Mouse (Mus musculus): ENCODE results near the gene Lamb3.
"Not testable (repeated sequence)": the region's sequence is repeated elsewhere in the genome, so short reads cannot be mapped to it uniquely, and the experiment has no call there.

Lamb3 gene

GRCm38 (mm10) chr1:193284228-193284779 is 76.8 kb downstream of the Lamb3 start:
- no peak for DNase-seq

- DNase-seq, result not testable (repeated sequence)
Observed at GRCm38 (mm10) chr1:193285766-193286325, 78.3 kb downstream of the Lamb3 start.

- no peak for DNase-seq
Observed at GRCm38 (mm10) chr1:193287578-193287977, 80.1 kb downstream of the Lamb3 start.

- no peak for DNase-seq
Observed at GRCm38 (mm10) chr1:193289076-193289475, 81.6 kb downstream of the Lamb3 start.

GRCm38 (mm10) chr1:193289914-193290313 is 82.4 kb downstream of the Lamb3 start:
- DNase-seq, result no peak

GRCm38 (mm10) chr1:193290686-193291085 is 83.2 kb downstream of the Lamb3 start:
- DNase-seq, result no peak

- no peak for DNase-seq
Observed at GRCm38 (mm10) chr1:193293039-193293438, 85.5 kb downstream of the Lamb3 start.

GRCm38 (mm10) chr1:193293926-193294325 is 86.4 kb downstream of the Lamb3 start:
- no peak for DNase-seq

- DNase-seq, result no peak
Observed at GRCm38 (mm10) chr1:193295920-193296319, 88.4 kb downstream of the Lamb3 start.

GRCm38 (mm10) chr1:193298141-193298765 is 90.8 kb downstream of the Lamb3 start:
- no peak for DNase-seq

- no peak for DNase-seq
Observed at GRCm38 (mm10) chr1:193299995-193300394, 92.5 kb downstream of the Lamb3 start.

- DNase-seq, result peak; percentile 60
Observed at GRCm38 (mm10) chr1:193301216-193302092, 94.0 kb downstream of the Lamb3 start.

GRCm38 (mm10) chr1:193302093-193302405 is 94.5 kb downstream of the Lamb3 start:
- no peak for DNase-seq

- DNase-seq, result no peak
Observed at GRCm38 (mm10) chr1:193303096-193303495, 95.6 kb downstream of the Lamb3 start.

- DNase-seq, result peak; percentile 84
Observed at GRCm38 (mm10) chr1:193305386-193305785, 97.9 kb downstream of the Lamb3 start.

- peak; percentile 5 for DNase-seq
Observed at GRCm38 (mm10) chr1:193306832-193307231, 99.3 kb downstream of the Lamb3 start.

- no peak for DNase-seq
Observed at GRCm38 (mm10) chr1:193309785-193310518, 102.5 kb downstream of the Lamb3 start.

- no peak for DNase-seq
Observed at GRCm38 (mm10) chr1:193310519-193311085, 103.1 kb downstream of the Lamb3 start.

GRCm38 (mm10) chr1:193311596-193311995 is 104.1 kb downstream of the Lamb3 start:
- peak; percentile 8 for DNase-seq

GRCm38 (mm10) chr1:193315705-193316357 is 108.3 kb downstream of the Lamb3 start:
- DNase-seq, result peak; percentile 94

- DNase-seq, result no peak
Observed at GRCm38 (mm10) chr1:193316358-193316750, 108.9 kb downstream of the Lamb3 start.

- peak; percentile 85 for DNase-seq
Observed at GRCm38 (mm10) chr1:193317159-193317559, 109.7 kb downstream of the Lamb3 start.
